Mouse (Mus musculus) spleen, adult 2 months (tissue): ENCODE data around the gene Mid1. TPM values are rescaled to one million over a fixed set of nuclear protein-coding genes. Genes with fewer than 3 reads are reported as not detected.

ENCODE experiments used
- DNase-seq, 2 experiments: peaks; one replicate each; pipeline versions ENCODE4 v3.0.0 to v3.0.0-alpha.2; 2012 to 2021; ENCODE audit warnings: low spot score in 2 of 2, low read depth in 1 of 2
- H3K27ac ChIP-seq: fragments of 200-500 bp; 2 replicates; pipeline ENCODE4 v1.5.1; 2012; ENCODE audit warnings: low read length, inconsistent platforms; ENCODE audit not compliant: insufficient read depth
- H3K27me3 ChIP-seq: fragments of 200-500 bp; 2 replicates; pipeline ENCODE4 v1.6.1; 2012; ENCODE audit warnings: mild to moderate bottlenecking, moderate library complexity, low read length, inconsistent platforms; ENCODE audit not compliant: control insufficient read depth, insufficient read depth
- H3K36me3 ChIP-seq: fragments of 200-500 bp; 2 replicates; pipeline ENCODE4 v1.6.1; 2012; ENCODE audit warnings: mild to moderate bottlenecking, low read length, inconsistent platforms; ENCODE audit not compliant: control insufficient read depth, insufficient read depth
- H3K4me1 ChIP-seq: fragments of 200-500 bp; 2 replicates; pipeline ENCODE4 v1.6.1; 2011; ENCODE audit warnings: inconsistent platforms; ENCODE audit not compliant: control insufficient read depth, insufficient read depth, insufficient read length
- H3K4me3 ChIP-seq: fragments of 200-500 bp; 2 replicates; pipeline ENCODE4 v1.5.1; 2011; ENCODE audit warnings: mild to moderate bottlenecking, inconsistent platforms; ENCODE audit not compliant: insufficient read depth, insufficient read length; ENCODE audit errors: extremely low read depth
- CTCF ChIP-seq: fragments of 200-500 bp; IDR thresholded peaks from 2 replicates; pipeline ENCODE4 v1.5.1; 2011; ENCODE audit warnings: mild to moderate bottlenecking, inconsistent platforms; ENCODE audit not compliant: insufficient read depth, insufficient read length, insufficient replicate concordance; ENCODE audit errors: extremely low read depth
- POLR2A ChIP-seq: fragments of 200-500 bp; IDR thresholded peaks from 2 replicates; pipeline ENCODE4 v1.6.1; 2011; ENCODE audit warnings: low read depth, low read length, inconsistent platforms
- WGBS: fragments of 180-500 bp; shearing (Covaris S2); methylation state at CpG from one replicate; pipeline ENCODE4 v1.1.7; 2018; 5-methylcytosine and 5-hydroxymethylcytosine counted together
- polyA plus RNA-seq: library from polyadenylated mRNA; depleted of rRNA; stranded (reverse); fragments of >200 nt; gene quantifications from 2 replicates; pipeline ENCODE4 v1.2.3, GENCODE M21; 2012

The Mid1 gene
- polyA plus RNA-seq, 1 experiment = 4.1 TPM

DNA sequence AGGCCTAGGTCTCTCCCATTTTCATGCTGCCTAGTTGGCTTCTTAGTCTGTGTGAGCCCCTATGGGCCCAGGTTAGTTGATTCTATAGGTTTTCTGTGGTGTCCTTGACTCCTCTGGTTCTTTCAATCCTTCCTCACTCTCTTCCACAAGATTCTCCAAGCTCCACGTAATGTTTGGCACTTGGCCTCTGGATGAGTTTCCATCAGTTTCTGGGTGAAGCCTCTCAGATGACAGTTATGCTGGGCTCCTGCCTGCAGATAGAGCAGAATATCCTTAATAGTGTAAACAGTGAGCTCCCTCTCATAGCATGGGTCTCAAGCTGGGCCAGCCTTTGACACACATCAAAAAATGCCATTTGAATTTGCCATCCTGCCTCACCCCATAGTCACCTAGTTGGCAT lies 38.5 kb downstream of the Mid1 start:
- 88% methylated on average over 1 of the region's 1 CpGs for WGBS
- H3K27ac ChIP-seq = no peak overlapping the region
- no peak for DNase-seq
- no peaks in the 10 kb centered on the region for H3K27me3 ChIP-seq
- no peaks in the 10 kb centered on the region for H3K36me3 ChIP-seq
- H3K4me1 ChIP-seq = no peaks in the 10 kb centered on the region
- TF ChIP-seq POLR2A (no peak), CTCF (no peak)
- H3K4me3 ChIP-seq = no peak overlapping the region

- DNase-seq = no peak
- Histone ChIP-seq H3K4me1 (no peaks in the 10 kb centered on the region), H3K27ac (no peak overlapping the region), H3K27me3 (no peaks in the 10 kb centered on the region), H3K4me3 (no peak overlapping the region), H3K36me3 (no peaks in the 10 kb centered on the region)
- WGBS = 73% methylated on average over 3 of the region's 3 CpGs
- TF ChIP-seq POLR2A = no peak
- TF ChIP-seq CTCF = no peak
Measured at GRCm38 (mm10) chrX:169735387-169735969, 50.5 kb downstream of the Mid1 start.

DNA sequence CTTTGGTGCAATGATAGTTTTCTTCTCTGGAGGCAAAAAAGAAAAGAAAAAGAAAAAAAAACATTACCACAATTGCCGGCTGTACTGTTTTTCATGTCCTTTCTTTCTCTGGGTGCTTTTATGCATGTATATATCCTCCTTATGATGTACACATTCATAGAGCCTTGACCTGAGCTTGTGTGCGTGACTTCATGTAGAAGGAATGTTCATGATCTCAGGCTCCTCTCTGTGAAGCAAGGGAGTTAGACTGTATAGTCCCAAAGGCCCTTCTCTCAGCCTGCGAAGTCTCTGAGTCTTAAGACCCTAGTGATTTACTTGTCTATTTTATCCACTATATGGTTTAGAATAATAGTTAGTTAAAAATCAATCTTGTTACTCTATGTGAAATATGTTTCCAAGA lies 73.0 kb downstream of the Mid1 start:
- TF ChIP-seq CTCF (no peak), POLR2A (no peak)
- Histone ChIP-seq H3K27ac (no peak overlapping the region), H3K36me3 (no peaks in the 10 kb centered on the region), H3K27me3 (no peaks in the 10 kb centered on the region), H3K4me3 (no peak overlapping the region), H3K4me1 (no peaks in the 10 kb centered on the region)
- WGBS = 87% methylated on average over 3 of the region's 3 CpGs
- DNase-seq = no peak

DNA sequence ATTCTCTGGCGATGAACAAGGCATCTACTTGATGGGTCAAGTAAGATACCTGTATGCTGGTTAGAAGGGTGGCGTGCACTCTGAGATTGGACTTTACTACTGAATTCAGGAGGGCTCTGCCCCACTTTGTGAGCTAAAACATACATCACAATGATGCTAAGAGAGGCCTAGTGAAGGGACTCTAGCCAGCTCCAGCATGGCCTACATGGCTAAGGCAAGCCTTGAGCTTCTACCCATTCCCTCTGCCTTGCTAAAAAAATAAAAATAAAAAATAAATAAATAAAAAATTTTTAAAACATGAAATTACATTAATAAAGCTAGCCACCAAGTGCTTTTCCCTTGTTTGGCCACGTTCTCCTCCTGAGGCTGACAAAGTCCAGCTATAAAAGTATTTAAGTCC lies 94.5 kb downstream of the Mid1 start, which contains the start of gene 4933400A11Rik:
Gene 4933400A11Rik (minus strand): TSS at position 101 of the 400 bp plus-strand sequence.
- Histone ChIP-seq H3K27ac (no peak within 1 kb of the TSS), H3K4me3 (no peak within 1 kb of the TSS)

GRCm38 (mm10) chrX:169789702-169790101 lies 104.7 kb downstream of the Mid1 start:
- TF ChIP-seq CTCF (no peak), POLR2A (no peak)
- Histone ChIP-seq H3K4me3 (no peak overlapping the region), H3K36me3 (no peaks in the 10 kb centered on the region), H3K27ac (no peak overlapping the region), H3K4me1 (no peaks in the 10 kb centered on the region), H3K27me3 (no peaks in the 10 kb centered on the region)
- no peak for DNase-seq
- WGBS = 88% methylated on average over 5 of the region's 5 CpGs

More for the DNA sequence above, 94.5 kb downstream of the Mid1 start, which contains the start of gene 4933400A11Rik:
- TF ChIP-seq CTCF (no peak), POLR2A (no peak)
- no peaks in the 10 kb centered on the region for H3K4me1 ChIP-seq
- H3K27me3 ChIP-seq = no peaks in the 10 kb centered on the region
- no peak for DNase-seq
- 82% methylated on average over 3 of the region's 3 CpGs for whole genome bisulfite sequencing
- no peaks in the 10 kb centered on the region for H3K36me3 ChIP-seq

GRCm38 (mm10) chrX:169792879-169793278 lies 107.9 kb downstream of the Mid1 start:
- H3K27ac ChIP-seq = no peak overlapping the region
- no peak overlapping the region for H3K4me3 ChIP-seq
- H3K4me1 ChIP-seq = no peaks in the 10 kb centered on the region
- TF ChIP-seq CTCF = no peak
- no peak for TF ChIP-seq POLR2A
- WGBS = 72% methylated on average over 1 of the region's 1 CpGs
- H3K36me3 ChIP-seq = no peaks in the 10 kb centered on the region
- H3K27me3 ChIP-seq = no peaks in the 10 kb centered on the region
- no peak for DNase-seq

DNA sequence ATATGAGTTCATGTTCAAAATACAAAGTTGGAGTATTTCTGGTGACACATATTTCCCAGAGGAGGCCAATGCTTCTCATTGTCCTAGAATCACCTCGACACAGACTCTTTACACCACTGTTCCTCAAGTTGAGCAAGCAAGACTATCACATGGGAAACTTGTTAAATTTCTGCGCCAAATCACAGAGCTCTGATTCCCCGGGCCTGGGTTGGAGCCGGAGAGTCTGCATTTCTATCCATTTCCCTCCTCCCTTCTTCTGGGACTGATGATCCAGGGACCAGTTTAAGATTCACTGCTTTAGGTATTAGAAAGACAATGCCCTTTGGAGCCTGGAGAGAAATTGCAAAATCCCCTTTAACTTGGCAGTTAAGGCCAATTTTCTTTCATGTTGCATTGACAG lies 109.4 kb downstream of the Mid1 start:
- TF ChIP-seq CTCF = no peak
- TF ChIP-seq POLR2A = no peak
- no peak overlapping the region for H3K27ac ChIP-seq
- DNase-seq = no peak
- WGBS = 84% methylated on average over 4 of the region's 4 CpGs
- no peaks in the 10 kb centered on the region for H3K4me1 ChIP-seq
- H3K4me3 ChIP-seq = no peak overlapping the region
- H3K27me3 ChIP-seq = no peaks in the 10 kb centered on the region
- H3K36me3 ChIP-seq = no peaks in the 10 kb centered on the region
